Mouse (Mus musculus) natural killer cell, adult 2 months (primary cell): ENCODE results near the gene Ptchd3.

ENCODE experiments used
- DNase-seq, 2 experiments: peaks; one replicate each; pipeline ENCODE4 v3.0.0; 2022; ENCODE audit warnings: low spot score in 2 of 2

Ptchd3 gene

GRCm38 (mm10) chr11:121829947-121830346, at the start of gene Ptchd3:
TSS of gene Ptchd3 (plus strand) at chr11:121830247.
- no peak for DNase-seq

- no peak for DNase-seq
Measured at GRCm38 (mm10) chr11:121781831-121782230, 48.2 kb upstream of the Ptchd3 start.

GRCm38 (mm10) chr11:121787456-121787855, 42.6 kb upstream of the Ptchd3 start:
- no peak for DNase-seq

GRCm38 (mm10) chr11:121789566-121789965, 40.5 kb upstream of the Ptchd3 start:
- no peak for DNase-seq

DNA sequence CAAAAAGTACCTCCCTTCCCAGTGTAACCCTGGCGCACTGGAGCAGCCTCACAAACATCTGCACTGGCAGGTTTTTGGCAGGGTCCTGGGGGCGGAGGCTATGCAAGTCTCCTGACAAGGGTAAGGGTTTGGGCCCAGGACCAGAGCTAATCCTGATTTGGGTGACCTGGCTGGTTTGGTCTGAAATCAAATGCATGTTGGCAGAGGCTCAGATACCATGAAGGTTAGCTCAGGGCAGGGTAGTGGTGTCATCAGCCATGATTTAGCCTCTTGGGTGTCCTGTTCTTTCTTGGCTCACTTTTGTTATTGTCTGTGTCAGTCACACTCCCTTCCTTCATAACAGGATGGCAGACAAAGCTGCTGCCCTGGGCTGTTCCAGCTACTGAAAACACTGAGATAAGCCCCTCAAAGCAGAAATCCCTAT, 39.4 kb upstream of the Ptchd3 start:
- no peak for DNase-seq

DNA sequence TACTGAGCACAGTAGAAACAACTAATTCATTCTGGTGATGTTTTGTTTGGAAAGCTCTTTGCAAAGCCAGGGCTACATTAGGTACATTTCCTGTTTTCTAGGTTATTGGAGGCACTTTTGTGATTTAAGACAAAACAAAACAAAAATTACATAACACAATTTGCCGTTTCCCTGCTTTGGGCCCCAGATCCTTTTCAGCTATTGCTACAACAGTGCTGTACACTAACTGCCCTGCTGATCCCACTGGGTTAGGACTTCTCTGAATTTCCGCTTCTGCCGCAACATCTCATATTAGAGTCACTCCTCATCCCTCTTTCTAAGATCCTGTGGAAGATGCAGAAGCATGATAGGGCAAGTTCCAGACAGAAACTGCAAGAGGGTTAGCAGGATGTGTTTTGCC, 38.6 kb upstream of the Ptchd3 start:
- no peak for DNase-seq

DNA sequence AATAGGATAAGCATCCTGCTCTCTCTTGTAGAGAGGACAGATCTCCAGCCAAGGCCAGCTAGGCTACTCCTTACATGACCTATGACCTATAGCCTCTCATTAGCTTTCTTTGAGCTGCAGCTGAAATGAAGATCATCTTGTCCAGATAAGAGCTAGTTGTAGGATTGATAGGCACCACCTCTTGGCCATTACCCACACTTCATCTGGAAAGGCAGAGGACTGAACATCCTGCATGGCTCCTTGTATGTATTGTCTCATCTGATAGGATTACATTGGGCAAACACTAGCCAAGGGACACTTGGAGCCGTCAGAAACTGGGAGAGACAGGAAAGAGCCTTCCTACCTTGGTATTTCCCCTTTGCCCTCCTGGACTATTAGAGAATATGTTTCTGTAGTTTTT, 38.1 kb upstream of the Ptchd3 start:
- DNase-seq, result no peak

DNA sequence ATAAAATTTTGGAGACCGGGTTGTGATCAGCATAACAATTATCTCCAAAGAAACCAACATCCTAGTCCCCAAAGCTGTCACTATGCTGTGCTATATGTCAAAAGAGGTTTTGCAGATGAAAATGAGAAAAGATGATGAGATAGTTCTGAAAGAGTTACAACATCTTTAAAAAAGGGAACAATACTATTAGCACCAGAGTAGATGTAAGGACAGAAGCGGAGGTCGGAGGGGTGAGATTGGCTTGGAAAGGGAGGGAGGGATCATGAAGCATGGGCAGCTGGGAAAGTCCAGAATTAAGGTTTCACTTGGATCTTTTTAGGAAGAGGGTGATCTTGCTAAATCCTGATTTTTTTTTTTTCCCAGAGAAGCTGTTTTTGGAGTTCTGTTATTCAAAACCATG, 36.5 kb upstream of the Ptchd3 start:
- no peak for DNase-seq

DNA sequence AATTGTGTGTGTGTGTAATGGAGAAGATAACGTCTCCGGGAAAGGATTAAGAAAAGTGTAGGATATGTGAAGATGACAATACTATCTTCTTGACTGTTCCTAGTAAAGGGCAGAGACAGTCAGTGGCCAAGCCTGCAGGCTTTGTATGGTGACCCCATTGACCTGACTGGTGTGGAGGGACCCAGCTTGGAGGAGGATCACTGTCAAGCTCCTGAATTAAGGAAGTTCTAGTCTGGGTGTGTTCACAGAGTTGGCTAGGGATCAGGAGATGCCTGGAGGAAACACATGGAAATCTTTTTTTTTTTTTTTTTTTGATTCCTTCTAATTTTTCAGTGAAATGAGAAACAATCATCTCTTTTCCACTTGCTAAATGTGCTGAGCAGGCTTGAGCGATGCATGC, 35.9 kb upstream of the Ptchd3 start:
- no peak for DNase-seq

- no peak for DNase-seq
Measured at GRCm38 (mm10) chr11:121794591-121795199, 35.4 kb upstream of the Ptchd3 start.

- no peak for DNase-seq
Measured at GRCm38 (mm10) chr11:121795978-121796377, 34.1 kb upstream of the Ptchd3 start.

DNA sequence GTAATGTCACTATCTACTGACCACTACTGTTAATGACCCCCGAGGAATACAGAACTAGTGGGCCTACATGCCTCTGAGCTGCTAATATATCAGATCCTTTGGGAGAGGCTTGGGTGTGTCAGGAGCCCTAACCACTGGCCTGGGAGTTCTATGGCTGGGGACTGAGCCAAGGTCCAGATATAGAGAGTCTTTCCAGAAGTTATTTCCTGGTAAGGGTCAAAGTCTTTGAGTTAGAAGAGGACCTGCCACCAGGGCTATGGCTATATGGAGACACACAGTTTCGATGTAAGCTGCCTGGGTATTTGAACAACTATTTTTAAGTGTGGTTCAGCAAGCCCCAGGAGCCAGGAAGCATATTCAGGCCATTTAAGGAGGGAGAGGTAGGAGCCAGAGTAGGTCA, 31.5 kb upstream of the Ptchd3 start:
- no peak for DNase-seq

DNA sequence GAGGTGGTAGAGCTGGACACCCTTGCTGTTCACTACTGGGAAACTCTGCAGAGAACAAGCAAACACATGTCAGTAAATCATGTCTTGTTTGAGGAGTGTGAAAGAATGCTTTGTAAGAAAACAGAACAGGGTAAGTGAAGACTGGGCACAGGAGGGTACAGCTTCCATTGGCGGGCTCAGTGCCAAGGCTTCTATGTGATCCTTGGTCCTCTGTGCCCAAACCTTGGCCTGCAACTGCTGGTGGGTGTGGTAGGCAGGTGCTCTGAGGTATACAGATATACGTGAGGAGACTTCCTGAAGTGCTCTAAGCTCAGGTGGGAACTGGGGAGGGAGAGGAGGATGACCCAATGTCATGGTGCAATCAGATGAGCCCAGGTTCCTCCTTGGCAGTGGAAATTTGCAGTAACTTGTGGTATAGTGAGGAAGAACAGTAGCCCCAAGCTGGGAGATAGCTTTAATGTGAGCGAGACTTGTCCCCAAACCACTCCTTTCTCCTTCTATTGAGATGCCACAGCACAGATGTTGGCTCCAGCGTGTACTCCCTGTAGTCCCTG, 30.2 kb upstream of the Ptchd3 start:
- no peak for DNase-seq

DNA sequence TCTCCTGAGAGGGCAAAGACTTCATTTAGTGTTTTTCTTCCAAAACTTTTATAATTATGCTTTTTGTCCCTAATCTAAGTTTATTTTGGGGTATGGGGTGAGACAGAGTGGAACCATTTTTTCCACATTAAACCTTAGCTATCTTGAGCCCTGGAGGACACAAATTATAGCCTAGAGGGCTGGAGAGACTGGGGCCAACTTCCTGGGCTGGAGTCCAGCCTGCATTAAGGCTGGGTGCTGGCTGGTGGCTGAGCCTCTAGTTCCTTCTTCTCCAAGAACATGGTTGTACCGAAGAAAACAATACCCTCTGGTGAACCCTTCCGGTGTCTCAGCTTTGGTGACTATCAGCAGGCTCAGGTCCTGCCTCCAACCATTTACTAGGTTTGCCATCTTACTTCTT, 27.3 kb upstream of the Ptchd3 start:
- no peak for DNase-seq

DNA sequence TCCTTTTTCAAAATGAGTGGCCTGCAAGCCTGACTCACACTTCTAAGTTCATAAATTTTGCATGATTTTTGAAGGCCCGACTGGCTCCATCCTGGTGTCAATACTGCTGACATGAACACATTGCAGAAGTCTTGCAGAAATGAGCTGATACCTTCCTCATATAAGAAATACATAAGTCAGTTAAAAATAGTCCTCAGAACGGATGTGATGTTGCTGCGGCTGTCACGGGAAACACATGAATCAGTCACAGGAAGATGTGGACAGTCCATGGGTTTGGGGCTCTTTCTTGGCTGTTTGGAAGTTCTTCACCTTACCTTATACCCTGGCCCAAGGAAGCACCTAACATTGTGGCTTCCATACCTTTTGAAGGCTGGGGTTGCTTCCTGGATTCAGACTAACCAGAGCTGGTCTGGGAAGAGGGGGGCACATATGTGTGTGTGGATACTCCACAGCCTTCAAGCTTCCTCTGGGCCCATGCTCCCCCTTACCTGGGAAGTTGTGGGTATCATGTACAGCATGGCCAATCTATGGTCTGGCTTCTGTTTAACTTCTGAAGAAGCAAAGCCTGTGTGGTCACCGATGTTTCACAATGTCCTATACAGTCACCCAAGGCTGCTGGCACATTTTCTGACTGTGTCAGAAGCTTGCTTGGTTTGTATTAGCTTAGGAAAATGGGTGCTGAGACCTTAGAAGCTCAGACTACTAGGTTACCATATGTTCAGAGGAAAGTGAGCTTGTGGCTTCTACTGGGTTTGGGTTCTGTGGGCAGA, 25.6 kb upstream of the Ptchd3 start:
- peak; percentile 55 to 64 for DNase-seq

DNA sequence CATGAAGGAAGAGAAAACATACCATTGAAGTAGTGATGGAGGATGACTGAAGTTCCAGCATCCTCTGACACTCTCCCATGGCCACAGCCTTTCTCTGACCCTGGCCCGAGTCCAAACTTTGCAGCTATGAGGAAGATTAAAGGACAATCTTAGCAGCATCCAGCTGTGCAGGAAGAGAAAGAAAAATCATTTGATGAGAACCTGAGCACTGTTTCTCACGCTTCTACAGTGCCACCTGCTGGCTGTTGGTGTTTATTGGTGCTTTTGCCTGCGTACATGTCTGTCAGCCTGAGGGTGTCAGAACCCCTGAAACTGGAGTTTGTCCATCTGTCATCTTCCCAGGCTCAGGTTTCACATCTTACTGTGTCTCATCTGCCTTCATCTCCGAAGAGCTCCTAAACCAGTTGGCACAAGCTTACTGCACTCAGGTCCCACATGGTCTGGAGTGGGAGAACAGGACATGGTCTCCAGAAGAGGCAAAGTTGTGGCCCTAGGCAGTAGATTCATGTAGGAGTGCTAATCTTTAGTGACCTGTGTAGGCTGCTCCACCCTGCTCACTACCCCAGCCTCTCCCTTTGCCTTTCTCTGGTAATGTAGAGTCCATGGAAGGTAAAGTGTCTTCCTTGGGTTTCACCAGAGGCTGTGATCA, 21.7 kb upstream of the Ptchd3 start:
- DNase-seq, result peak; percentile 65 to 76

DNA sequence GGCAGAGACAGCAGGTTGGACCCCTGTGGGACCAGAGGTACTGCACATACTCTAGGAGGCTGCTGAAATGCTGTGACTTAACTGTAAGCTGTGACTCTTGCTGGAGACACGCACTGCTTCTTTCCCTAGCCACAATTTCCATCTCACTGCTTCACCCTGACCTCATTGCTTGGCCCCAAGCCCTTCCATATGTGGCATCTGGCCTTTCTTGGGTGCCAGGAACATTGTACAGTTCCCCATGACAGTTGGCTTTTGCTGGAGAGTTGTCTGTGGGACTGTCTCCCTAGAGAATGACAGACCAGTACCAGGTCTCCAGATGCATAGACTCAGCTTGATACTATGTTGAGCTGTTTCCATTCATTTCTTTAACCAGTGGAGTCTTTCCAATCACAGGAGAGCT, 21.2 kb upstream of the Ptchd3 start:
- no peak for DNase-seq

GRCm38 (mm10) chr11:121845923-121846322, 15.9 kb downstream of the Ptchd3 start:
- no peak for DNase-seq

GRCm38 (mm10) chr11:121847790-121848299, 17.8 kb downstream of the Ptchd3 start:
- DNase-seq, result peak; percentile 52 to 60
